Mouse (Mus musculus) megakaryocyte, embryonic 14.5 days (primary cell): ENCODE results near the gene Frmd5. TPM values are rescaled to one million over a fixed set of nuclear protein-coding genes. Genes with fewer than 3 reads are reported as not detected.

Source experiments
- H3K27me3 ChIP-seq: replicated peaks from 2 replicates; pipeline ENCODE3; 2012; ENCODE audit warnings: inconsistent platforms
- H3K36me3 ChIP-seq: replicated peaks from 2 replicates; pipeline ENCODE3; 2012; ENCODE audit warnings: low read length, inconsistent platforms, mixed read lengths
- H3K4me1 ChIP-seq: 2 replicates; pipeline ENCODE4 v1.6.1; 2012; ENCODE audit warnings: inconsistent platforms
- H3K4me3 ChIP-seq: replicated peaks from 2 replicates; pipeline ENCODE3; 2012; ENCODE audit warnings: moderate library complexity, mild to moderate bottlenecking, inconsistent platforms
- H3K9me3 ChIP-seq: 2 replicates; pipeline ENCODE4 v1.6.1; 2012; ENCODE audit warnings: inconsistent platforms
- FLI1 ChIP-seq: IDR thresholded peaks from 2 replicates; pipeline ENCODE4 v1.6.1; 2012; ENCODE audit warnings: low read length, inconsistent platforms, mixed read lengths
- GATA1 ChIP-seq: IDR thresholded peaks from 3 replicates; pipeline ENCODE4 v1.6.1; 2012; ENCODE audit warnings: mixed read lengths, low read length, inconsistent platforms, borderline replicate concordance
- polyA plus RNA-seq: library from polyadenylated mRNA; stranded (reverse); fragments of >175 nt; gene quantifications from 2 replicates; pipeline ENCODE4 v1.2.3, GENCODE M21; 2012; ENCODE audit warnings: low replicate concordance; ENCODE audit not compliant: insufficient read depth

Gene Frmd5
- polyA plus RNA-seq, 1 experiment: 1.1 TPM

DNA sequence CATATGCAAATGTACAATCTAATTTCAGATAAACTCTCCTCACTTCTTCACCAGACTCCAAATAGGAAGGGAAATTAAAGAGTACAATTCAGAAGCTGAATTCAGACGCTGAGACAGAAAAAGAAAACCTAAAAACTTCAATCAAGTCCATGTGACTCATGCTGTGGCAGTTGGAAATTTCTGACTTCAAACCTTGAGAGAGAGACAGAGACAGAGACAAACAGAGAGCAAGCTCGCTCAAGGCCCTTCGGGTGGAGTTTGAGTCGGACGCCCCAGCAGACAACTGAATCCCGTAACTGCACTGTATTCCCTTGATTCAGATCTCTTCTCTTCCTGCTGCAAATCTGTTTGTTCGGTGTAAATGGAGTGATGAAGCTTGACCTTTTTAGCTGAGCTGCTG lies 30.7 kb downstream of the Frmd5 start:
- H3K4me3 ChIP-seq: no peak overlapping the region
- no peaks in the 10 kb centered on the region for H3K9me3 ChIP-seq
- H3K27me3 ChIP-seq: peaks cover 15% of the 10 kb centered on the region
- TF ChIP-seq GATA1 (no peak), FLI1 (no peak)
- H3K4me1 ChIP-seq: no peaks in the 10 kb centered on the region
- H3K36me3 ChIP-seq: no peaks in the 10 kb centered on the region

DNA sequence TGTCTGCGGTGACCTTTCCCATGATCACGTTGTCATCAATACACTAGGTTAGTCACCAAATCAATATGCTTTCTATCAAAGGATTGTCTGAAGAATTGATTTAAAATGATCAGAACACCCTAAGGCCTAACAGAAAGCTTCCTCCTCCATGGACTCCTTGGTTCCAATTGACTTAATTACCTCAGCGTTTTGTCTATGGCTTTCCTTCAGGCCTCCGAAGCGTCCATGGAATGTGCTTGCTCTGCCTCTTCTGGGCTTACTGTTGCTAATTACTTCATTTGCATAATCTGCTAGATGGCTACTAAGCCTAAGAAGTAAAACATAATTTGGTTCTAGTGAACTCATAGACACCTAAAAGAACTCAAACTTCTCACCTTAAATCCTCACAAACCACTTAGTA lies 42.0 kb downstream of the Frmd5 start:
- TF ChIP-seq FLI1: no peak
- TF ChIP-seq GATA1: no peak
- Histone ChIP-seq H3K9me3 (peaks cover 9% of the 10 kb centered on the region), H3K36me3 (no peaks in the 10 kb centered on the region)

DNA sequence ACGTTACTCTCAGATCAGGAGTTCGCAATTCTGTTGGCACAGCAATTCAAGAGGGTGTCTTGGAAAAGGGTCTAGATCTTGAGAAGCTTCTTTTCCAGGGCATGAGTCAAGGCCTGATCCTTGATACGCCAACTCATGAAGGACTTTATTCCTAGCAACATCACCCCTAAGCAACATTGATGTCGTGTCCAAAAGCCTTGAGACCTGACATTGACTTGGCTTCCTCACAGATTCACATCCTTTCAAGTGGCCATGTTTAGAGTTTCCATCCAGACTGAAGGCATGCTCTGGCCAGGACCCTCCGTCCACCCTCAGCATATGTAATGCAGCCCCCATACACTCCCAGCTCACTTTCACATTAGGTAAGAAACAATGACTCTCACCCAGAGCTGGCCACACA lies 45.0 kb downstream of the Frmd5 start:
- Histone ChIP-seq H3K4me1 (no peaks in the 10 kb centered on the region), H3K4me3 (no peak overlapping the region), H3K27me3 (peaks cover 7% of the 10 kb centered on the region), H3K36me3 (no peaks in the 10 kb centered on the region), H3K9me3 (no peaks in the 10 kb centered on the region)
- TF ChIP-seq FLI1: no peak
- no peak for TF ChIP-seq GATA1

More for the DNA sequence above, 42.0 kb downstream of the Frmd5 start:
- H3K27me3 ChIP-seq: peaks cover 9% of the 10 kb centered on the region
- no peak overlapping the region for H3K4me3 ChIP-seq
- no peaks in the 10 kb centered on the region for H3K4me1 ChIP-seq

DNA sequence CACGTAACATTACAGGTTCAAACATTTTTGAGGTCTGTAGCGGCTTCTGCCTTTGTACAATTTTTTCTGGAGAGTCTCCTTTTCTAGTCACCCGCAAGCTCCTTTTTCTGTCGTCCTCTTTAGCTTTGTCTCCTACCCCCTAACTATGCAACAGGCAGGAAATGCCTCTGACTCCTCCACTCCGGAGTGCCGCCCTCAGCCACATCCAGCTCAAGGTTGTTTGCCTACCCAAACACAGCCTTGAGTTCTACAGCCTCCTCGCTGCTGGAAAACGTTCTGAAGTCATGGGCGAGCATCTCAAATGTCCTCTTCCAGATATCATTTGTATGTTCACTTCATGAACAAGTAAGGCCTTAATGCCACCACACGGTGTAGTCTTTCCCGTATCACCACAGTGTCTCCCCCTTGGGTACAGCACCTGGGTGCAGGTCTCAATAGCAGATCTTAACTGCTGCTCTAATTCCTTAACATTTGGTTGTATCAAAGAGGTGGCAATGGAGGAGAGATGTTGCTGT lies 45.5 kb downstream of the Frmd5 start:
- Histone ChIP-seq H3K36me3 (no peaks in the 10 kb centered on the region), H3K4me3 (no peak overlapping the region), H3K9me3 (no peaks in the 10 kb centered on the region), H3K27me3 (peaks cover 7% of the 10 kb centered on the region), H3K4me1 (no peaks in the 10 kb centered on the region)
- no peak for TF ChIP-seq GATA1
- TF ChIP-seq FLI1: no peak

DNA sequence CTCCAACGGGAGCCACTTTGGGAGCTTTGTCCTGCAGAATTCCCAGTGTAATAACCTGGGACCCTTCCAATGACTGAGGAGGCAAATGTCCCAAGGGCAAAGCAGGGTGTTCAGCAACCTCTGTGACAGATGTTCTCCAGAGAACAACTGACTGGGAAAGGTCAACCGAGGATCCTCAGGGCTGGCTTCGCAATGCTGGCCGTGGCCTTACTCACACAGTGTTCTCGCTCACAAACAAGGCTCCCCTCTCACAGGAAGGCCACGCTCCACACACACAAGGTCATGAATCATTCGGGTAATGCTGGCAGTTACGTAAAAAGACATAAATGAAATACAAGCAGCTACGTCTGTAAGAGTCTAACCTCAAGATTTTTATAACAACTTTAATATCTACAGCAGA lies 46.2 kb downstream of the Frmd5 start:
- TF ChIP-seq GATA1 (no peak), FLI1 (no peak)
- Histone ChIP-seq H3K9me3 (no peaks in the 10 kb centered on the region), H3K4me3 (no peak overlapping the region), H3K36me3 (no peaks in the 10 kb centered on the region), H3K27me3 (peaks cover 7% of the 10 kb centered on the region), H3K4me1 (no peaks in the 10 kb centered on the region)

DNA sequence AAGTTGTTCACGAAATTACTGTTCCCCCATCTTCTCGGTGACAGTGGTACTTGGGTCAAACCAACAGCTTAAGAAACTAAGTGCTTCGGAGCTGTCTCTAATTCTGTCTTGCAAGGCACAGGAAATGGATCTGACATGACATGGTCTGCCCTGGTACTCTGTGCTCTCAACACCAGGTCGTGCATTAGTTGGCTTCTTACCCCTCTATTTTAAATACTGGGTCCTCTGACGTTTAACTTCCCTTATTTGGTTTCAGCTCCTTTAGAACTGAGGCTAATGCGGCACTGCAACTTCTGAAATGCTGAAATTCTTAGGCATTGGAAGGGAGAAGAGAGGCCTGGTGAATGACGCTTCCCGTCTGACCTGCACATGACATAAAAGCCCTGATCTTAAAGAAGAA lies 48.6 kb downstream of the Frmd5 start:
- H3K4me3 ChIP-seq: no peak overlapping the region
- H3K36me3 ChIP-seq: no peaks in the 10 kb centered on the region
- no peak for TF ChIP-seq FLI1
- TF ChIP-seq GATA1: no peak
- peaks cover 12% of the 10 kb centered on the region for H3K27me3 ChIP-seq
- H3K4me1 ChIP-seq: no peaks in the 10 kb centered on the region
- no peaks in the 10 kb centered on the region for H3K9me3 ChIP-seq

DNA sequence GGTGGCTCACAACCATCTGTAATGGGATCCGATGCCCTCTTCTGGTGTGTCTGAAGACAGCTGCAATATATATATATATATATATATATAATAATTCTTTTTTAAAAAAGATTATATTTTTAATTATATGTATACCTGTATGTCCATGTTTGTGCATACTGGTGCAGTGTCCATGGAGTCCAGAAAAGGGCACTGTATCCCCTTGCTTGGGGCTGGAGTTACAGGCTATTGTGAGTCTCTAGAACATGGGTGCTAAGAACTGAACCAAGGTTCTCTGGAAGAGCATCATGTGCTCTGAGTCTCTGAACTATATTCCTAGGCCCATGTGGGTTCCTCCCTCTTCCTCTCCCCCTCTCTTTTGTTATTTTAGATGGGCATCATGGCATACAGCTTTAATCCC lies 50.6 kb downstream of the Frmd5 start:
- peaks cover 9% of the 10 kb centered on the region for H3K27me3 ChIP-seq
- no peaks in the 10 kb centered on the region for H3K4me1 ChIP-seq
- no peak for TF ChIP-seq FLI1
- no peak for TF ChIP-seq GATA1
- H3K9me3 ChIP-seq: no peaks in the 10 kb centered on the region
- H3K4me3 ChIP-seq: no peak overlapping the region
- no peaks in the 10 kb centered on the region for H3K36me3 ChIP-seq

DNA sequence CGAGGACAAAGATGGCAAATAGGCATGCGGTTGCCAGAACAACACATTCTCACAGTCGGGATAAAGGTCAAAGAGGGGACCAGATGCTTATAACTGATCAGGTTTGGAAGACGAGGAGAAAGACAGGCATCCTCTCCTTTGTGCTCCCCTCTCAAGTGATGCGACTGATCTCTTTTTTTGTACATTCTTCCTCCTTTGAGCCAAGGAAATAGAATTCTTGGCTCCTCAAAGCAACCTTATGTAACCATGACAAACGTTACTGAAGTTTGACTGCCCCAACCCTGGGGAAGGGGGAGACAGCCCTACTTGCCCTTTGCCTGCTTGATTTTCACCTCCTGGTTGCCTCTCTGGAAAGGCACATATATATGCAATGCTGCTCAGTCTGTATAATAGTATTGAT lies 51.8 kb downstream of the Frmd5 start:
- Histone ChIP-seq H3K27me3 (peaks cover 7% of the 10 kb centered on the region), H3K9me3 (no peaks in the 10 kb centered on the region), H3K4me1 (no peaks in the 10 kb centered on the region), H3K36me3 (no peaks in the 10 kb centered on the region), H3K4me3 (no peak overlapping the region)
- TF ChIP-seq FLI1 (no peak), GATA1 (no peak)

DNA sequence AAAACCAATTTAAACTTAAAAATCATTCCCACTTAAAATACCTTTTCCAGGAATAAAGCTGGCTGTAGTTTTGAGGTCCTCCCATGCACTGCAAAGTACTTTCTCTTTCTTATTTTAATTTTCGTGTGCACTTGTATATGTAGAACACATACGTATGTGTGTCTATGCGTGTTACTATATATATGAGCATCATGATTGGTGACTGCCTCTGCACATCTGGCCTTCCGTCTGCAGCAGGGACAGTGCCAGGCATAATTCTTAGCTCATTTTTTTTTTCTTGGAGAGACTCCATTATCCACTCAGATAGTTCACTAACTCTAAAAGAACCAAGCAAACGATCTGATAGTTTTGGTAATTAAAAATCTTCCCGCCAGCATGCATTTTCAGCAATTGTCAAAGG lies 56.8 kb downstream of the Frmd5 start:
- TF ChIP-seq GATA1 (no peak), FLI1 (no peak)
- H3K9me3 ChIP-seq: no peaks in the 10 kb centered on the region
- peaks cover 10% of the 10 kb centered on the region for H3K27me3 ChIP-seq
- H3K4me1 ChIP-seq: no peaks in the 10 kb centered on the region
- H3K36me3 ChIP-seq: no peaks in the 10 kb centered on the region
- no peak overlapping the region for H3K4me3 ChIP-seq

DNA sequence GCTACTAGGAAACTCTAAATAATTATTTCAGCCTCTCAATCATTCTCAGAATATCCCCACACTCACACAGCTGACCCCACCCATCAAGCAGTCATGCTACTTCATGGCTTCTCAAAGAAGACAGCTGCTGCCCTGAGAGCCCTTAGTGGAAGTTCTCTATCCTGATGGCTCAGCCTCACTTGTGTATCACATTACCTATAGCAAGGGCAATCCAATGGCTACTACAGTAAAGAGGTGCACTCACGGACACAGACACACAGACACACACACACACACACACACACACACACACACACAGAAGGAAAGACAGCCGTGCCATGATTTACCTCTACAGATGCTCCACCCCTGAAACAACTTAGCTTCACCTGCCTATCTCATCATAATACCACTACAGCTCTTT lies 65.7 kb downstream of the Frmd5 start:
- no peak for TF ChIP-seq GATA1
- TF ChIP-seq FLI1: no peak

DNA sequence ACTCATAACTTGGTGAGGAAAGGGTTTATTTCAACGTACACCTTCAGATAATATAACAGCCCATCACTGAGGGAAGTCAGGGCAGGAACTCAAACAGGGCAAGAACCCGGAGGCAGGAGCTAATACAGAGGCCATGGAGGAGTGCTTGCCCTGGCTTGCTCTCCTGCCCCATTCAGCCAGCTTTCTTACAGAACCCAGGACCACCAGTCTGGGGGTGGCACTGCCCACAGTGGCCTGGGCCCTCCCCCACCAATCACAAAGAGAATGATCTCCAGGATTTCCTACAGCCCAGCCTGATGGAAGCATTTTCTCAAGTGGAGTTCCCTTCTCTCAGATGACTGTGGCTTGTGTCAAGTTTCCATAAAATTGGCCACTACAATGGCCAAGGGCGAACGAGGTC lies 67.5 kb downstream of the Frmd5 start:
- no peaks in the 10 kb centered on the region for H3K9me3 ChIP-seq
- no peaks in the 10 kb centered on the region for H3K4me1 ChIP-seq
- no peak overlapping the region for H3K4me3 ChIP-seq
- H3K36me3 ChIP-seq: no peaks in the 10 kb centered on the region
- TF ChIP-seq GATA1 (no peak), FLI1 (no peak)
- peaks cover 4% of the 10 kb centered on the region for H3K27me3 ChIP-seq

More for the DNA sequence above, 65.7 kb downstream of the Frmd5 start:
- H3K27me3 ChIP-seq: peaks cover 2% of the 10 kb centered on the region
- H3K4me1 ChIP-seq: no peaks in the 10 kb centered on the region
- no peak overlapping the region for H3K4me3 ChIP-seq
- H3K9me3 ChIP-seq: no peaks in the 10 kb centered on the region
- H3K36me3 ChIP-seq: no peaks in the 10 kb centered on the region
